Mouse (Mus musculus) kidney, embryonic 14.5 days (tissue): ENCODE data around the gene Schip1. TPM values are rescaled to one million over a fixed set of nuclear protein-coding genes. Genes with fewer than 3 reads are reported as not detected.

Experiments used
- ATAC-seq: fragments of 200-750 bp; cut with Nextera tagmentation; 2 replicates; pipeline ENCODE4 v1.8.0; 2017; ENCODE audit warnings: moderate number of reproducible peaks, mild to moderate bottlenecking, moderate TSS enrichment, moderate library complexity; ENCODE audit not compliant: low FRiP score, low TSS enrichment
- H3K27ac ChIP-seq: fragments of 300-500 bp; sonication (generic); 2 replicates; pipeline ENCODE4 v1.5.1; 2014; ENCODE audit warnings: low read depth, mild to moderate bottlenecking, low read length, moderate library complexity, mixed read lengths
- H3K27me3 ChIP-seq: fragments of 300-500 bp; sonication (generic); 2 replicates; pipeline ENCODE4 v1.6.1; 2014; ENCODE audit warnings: mild to moderate bottlenecking, low read length; ENCODE audit not compliant: control insufficient read depth, insufficient read depth
- H3K36me3 ChIP-seq: fragments of 300-500 bp; sonication (generic); 2 replicates; pipeline ENCODE4 v1.6.1; 2014; ENCODE audit warnings: low read length, mixed read lengths; ENCODE audit not compliant: control insufficient read depth, insufficient read depth
- H3K4me1 ChIP-seq: fragments of 300-500 bp; sonication (generic); 2 replicates; pipeline ENCODE4 v1.6.1; 2014; ENCODE audit warnings: low read length, mixed read lengths; ENCODE audit not compliant: control insufficient read depth, insufficient read depth
- H3K4me2 ChIP-seq: fragments of 300-500 bp; sonication (generic); replicated peaks from 2 replicates; pipeline ENCODE4 v1.6.1; 2014; ENCODE audit warnings: low read depth, mild to moderate bottlenecking, low read length
- H3K4me3 ChIP-seq: fragments of 300-500 bp; sonication (generic); 2 replicates; pipeline ENCODE4 v1.5.1; 2014; ENCODE audit warnings: mild to moderate bottlenecking, low read length
- H3K9ac ChIP-seq: fragments of 300-500 bp; sonication (generic); 2 replicates; pipeline ENCODE4 v1.6.1; 2014; ENCODE audit warnings: low read depth, mild to moderate bottlenecking, low read length, moderate library complexity
- H3K9me3 ChIP-seq: fragments of 300-500 bp; sonication (generic); 2 replicates; pipeline ENCODE4 v1.6.1; 2016; ENCODE audit warnings: low read length; ENCODE audit not compliant: control insufficient read depth
- WGBS: fragments of 180-500 bp; shearing (Covaris S2); extraction: QIAGEN DNeasy Blood & Tissue Kit; methylation state at CpG from one replicate; pipeline ENCODE4 v1.1.7; 2014; 5-methylcytosine and 5-hydroxymethylcytosine counted together
- polyA plus RNA-seq: library from polyadenylated mRNA; unstranded; fragments of >200 nt; fragmentation: Nextera tagmentation; extraction: Ambion mirVana; gene quantifications from 2 replicates; pipeline ENCODE4 v1.2.1, GENCODE M21; 2014

Gene Schip1
- polyA plus RNA-seq, 1 experiment from 2014 or later = 50.1 TPM

GRCm38 (mm10) chr3:68271881-68272280 lies 207.3 kb downstream of the Schip1 start:
- Histone ChIP-seq H3K4me1 (no peaks in the 10 kb centered on the region), H3K27ac (no peak overlapping the region), H3K9me3 (no peaks in the 10 kb centered on the region), H3K36me3 (no peaks in the 10 kb centered on the region), H3K9ac (no peak overlapping the region), H3K27me3 (no peaks in the 10 kb centered on the region), H3K4me3 (no peak overlapping the region), H3K4me2 (no peak overlapping the region)
- ATAC-seq = no peak
- WGBS = 68% methylated on average over 3 of the region's 3 CpGs

GRCm38 (mm10) chr3:68282844-68283594 lies 218.4 kb downstream of the Schip1 start:
- Histone ChIP-seq H3K4me2 (no peak overlapping the region), H3K36me3 (no peaks in the 10 kb centered on the region), H3K9me3 (no peaks in the 10 kb centered on the region), H3K27me3 (no peaks in the 10 kb centered on the region), H3K27ac (no peak overlapping the region), H3K4me1 (no peaks in the 10 kb centered on the region), H3K4me3 (no peak overlapping the region), H3K9ac (no peak overlapping the region)
- ATAC-seq = no peak
- 39% methylated on average over 7 of the region's 7 CpGs for WGBS

- Histone ChIP-seq H3K9ac (no peak overlapping the region), H3K4me3 (no peak overlapping the region), H3K4me1 (no peaks in the 10 kb centered on the region), H3K9me3 (no peaks in the 10 kb centered on the region), H3K36me3 (no peaks in the 10 kb centered on the region), H3K27ac (no peak overlapping the region), H3K27me3 (no peaks in the 10 kb centered on the region), H3K4me2 (no peak overlapping the region)
- WGBS = 40% methylated on average over 10 of the region's 10 CpGs
- ATAC-seq = no peak
Observed at GRCm38 (mm10) chr3:68283595-68283991, 219.0 kb downstream of the Schip1 start.

- no peaks in the 10 kb centered on the region for H3K9me3 ChIP-seq
- no peaks in the 10 kb centered on the region for H3K27me3 ChIP-seq
- no peaks in the 10 kb centered on the region for H3K36me3 ChIP-seq
- H3K9ac ChIP-seq = no peak overlapping the region
- H3K4me3 ChIP-seq = no peak overlapping the region
- ATAC-seq = no peak
- no peak overlapping the region for H3K27ac ChIP-seq
- no peak overlapping the region for H3K4me2 ChIP-seq
- no peaks in the 10 kb centered on the region for H3K4me1 ChIP-seq
- 93% methylated on average over 2 of the region's 2 CpGs for WGBS
Observed at GRCm38 (mm10) chr3:68284500-68284899, 219.9 kb downstream of the Schip1 start.

GRCm38 (mm10) chr3:68296752-68297151 lies 232.2 kb downstream of the Schip1 start:
- Histone ChIP-seq H3K4me1 (no peaks in the 10 kb centered on the region), H3K4me2 (no peak overlapping the region), H3K9ac (no peak overlapping the region), H3K4me3 (no peak overlapping the region), H3K27ac (no peak overlapping the region), H3K27me3 (no peaks in the 10 kb centered on the region), H3K9me3 (no peaks in the 10 kb centered on the region), H3K36me3 (no peaks in the 10 kb centered on the region)
- no peak for ATAC-seq
- 92% methylated on average over 7 of the region's 7 CpGs for WGBS

- Histone ChIP-seq H3K4me1 (no peaks in the 10 kb centered on the region), H3K36me3 (no peaks in the 10 kb centered on the region), H3K27ac (no peak overlapping the region), H3K4me3 (no peak overlapping the region), H3K27me3 (no peaks in the 10 kb centered on the region), H3K9me3 (no peaks in the 10 kb centered on the region), H3K4me2 (no peak overlapping the region), H3K9ac (no peak overlapping the region)
- 19% methylated on average over 1 of the region's 1 CpGs for WGBS
- ATAC-seq = no peak
Observed at GRCm38 (mm10) chr3:68305647-68306046, 241.0 kb downstream of the Schip1 start.

GRCm38 (mm10) chr3:68306726-68307125 lies 242.1 kb downstream of the Schip1 start:
- H3K27ac ChIP-seq = no peak overlapping the region
- no peak overlapping the region for H3K9ac ChIP-seq
- WGBS = 52% methylated on average over 4 of the region's 4 CpGs
- no peaks in the 10 kb centered on the region for H3K4me1 ChIP-seq
- H3K9me3 ChIP-seq = no peaks in the 10 kb centered on the region
- no peak overlapping the region for H3K4me2 ChIP-seq
- no peaks in the 10 kb centered on the region for H3K27me3 ChIP-seq
- no peaks in the 10 kb centered on the region for H3K36me3 ChIP-seq
- no peak for ATAC-seq
- H3K4me3 ChIP-seq = no peak overlapping the region

GRCm38 (mm10) chr3:68325575-68325974 lies 261.0 kb downstream of the Schip1 start:
- no peak for ATAC-seq
- 73% methylated on average over 6 of the region's 6 CpGs for WGBS
- Histone ChIP-seq H3K27me3 (no peaks in the 10 kb centered on the region), H3K4me1 (no peaks in the 10 kb centered on the region), H3K9me3 (no peaks in the 10 kb centered on the region), H3K9ac (no peak overlapping the region), H3K36me3 (no peaks in the 10 kb centered on the region), H3K4me2 (no peak overlapping the region), H3K4me3 (no peak overlapping the region), H3K27ac (no peak overlapping the region)

GRCm38 (mm10) chr3:68332515-68332914 lies 267.9 kb downstream of the Schip1 start:
- no peaks in the 10 kb centered on the region for H3K27me3 ChIP-seq
- no peak overlapping the region for H3K9ac ChIP-seq
- no peak overlapping the region for H3K4me2 ChIP-seq
- H3K9me3 ChIP-seq = no peaks in the 10 kb centered on the region
- WGBS = 52% methylated on average over 2 of the region's 2 CpGs
- H3K27ac ChIP-seq = no peak overlapping the region
- H3K4me3 ChIP-seq = no peak overlapping the region
- no peak for ATAC-seq
- no peaks in the 10 kb centered on the region for H3K4me1 ChIP-seq
- H3K36me3 ChIP-seq = no peaks in the 10 kb centered on the region
